Mouse (Mus musculus) bone marrow macrophage, adult 2 months (primary cell): ENCODE data around the gene Scaf11.

ENCODE experiments used
- CTCF ChIP-seq: IDR thresholded peaks from 2 replicates; pipeline ENCODE4 v1.5.1; 2012; ENCODE audit warnings: low read depth, mild to moderate bottlenecking, low read length, moderate library complexity
- POLR2A ChIP-seq: IDR thresholded peaks from 2 replicates; pipeline ENCODE4 v1.6.1; 2012; ENCODE audit warnings: mild to moderate bottlenecking, low read depth, low read length, borderline replicate concordance

DNA sequence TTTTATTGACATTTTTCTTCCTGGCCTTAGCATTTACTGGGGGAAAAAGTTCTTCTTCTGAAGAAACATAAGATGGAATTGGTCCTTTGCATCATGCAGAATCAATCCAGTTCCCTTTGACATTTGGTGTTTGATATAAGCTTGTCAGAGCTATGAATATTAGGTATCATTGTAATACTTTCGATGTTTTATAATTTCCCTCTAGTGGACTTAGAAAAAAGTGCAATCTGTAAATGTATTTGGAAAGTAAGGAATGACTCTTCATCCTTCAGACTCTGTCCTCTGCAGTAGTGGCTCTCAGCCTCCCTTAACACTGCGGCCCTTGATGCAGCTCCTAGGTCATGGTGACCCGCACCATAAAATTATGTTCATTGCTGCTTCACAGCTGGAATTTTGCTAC is 67.8 kb downstream of the Scaf11 start:
- no peak for TF ChIP-seq CTCF
- no peak for TF ChIP-seq POLR2A
